Mouse (Mus musculus) embryonic facial prominence, embryonic 12.5 days (tissue): ENCODE measurements around the gene Stk35. TPM values are rescaled to one million over a fixed set of nuclear protein-coding genes. Genes with fewer than 3 reads are reported as not detected.
"Not testable (repeated sequence)": the region's sequence is repeated elsewhere in the genome, so short reads cannot be mapped to it uniquely, and the experiment has no call there.

Experiments used
- ATAC-seq: fragments of 200-750 bp; cut with Nextera tagmentation; 2 replicates; pipeline ENCODE4 v1.8.0; 2017; ENCODE audit not compliant: insufficient number of reproducible peaks, insufficient read depth, low FRiP score, low TSS enrichment
- H3K27ac ChIP-seq: fragments of 300-500 bp; sonication (generic); 2 replicates; pipeline ENCODE4 v1.5.1; 2016; ENCODE audit warnings: mild to moderate bottlenecking
- H3K27me3 ChIP-seq: fragments of 300-500 bp; sonication (generic); 2 replicates; pipeline ENCODE4 v1.6.1; 2016; ENCODE audit warnings: mild to moderate bottlenecking, moderate library complexity
- H3K36me3 ChIP-seq: fragments of 300-500 bp; sonication (generic); 2 replicates; pipeline ENCODE4 v1.6.1; 2016; ENCODE audit warnings: mild to moderate bottlenecking
- H3K4me1 ChIP-seq: fragments of 300-500 bp; sonication (generic); 2 replicates; pipeline ENCODE4 v1.6.1; 2016
- H3K4me2 ChIP-seq: fragments of 300-500 bp; sonication (generic); replicated peaks from 2 replicates; pipeline ENCODE4 v1.6.1; 2016; ENCODE audit warnings: mild to moderate bottlenecking, moderate library complexity
- H3K4me3 ChIP-seq: fragments of 300-500 bp; sonication (generic); 2 replicates; pipeline ENCODE4 v1.5.1; 2016; ENCODE audit warnings: mild to moderate bottlenecking
- H3K9ac ChIP-seq: fragments of 300-500 bp; sonication (generic); 2 replicates; pipeline ENCODE4 v1.6.1; 2016; ENCODE audit warnings: mild to moderate bottlenecking, moderate library complexity
- H3K9me3 ChIP-seq: fragments of 300-500 bp; sonication (generic); 2 replicates; pipeline ENCODE4 v1.6.1; 2016; ENCODE audit warnings: mild to moderate bottlenecking, moderate library complexity
- WGBS: fragments of 180-500 bp; shearing (Covaris S2); methylation state at CpG from one replicate; pipeline ENCODE4 v1.1.7; 2016; 5-methylcytosine and 5-hydroxymethylcytosine counted together
- polyA plus RNA-seq: library from polyadenylated mRNA; unstranded; fragments of >200 nt; fragmentation: Nextera tagmentation; extraction: Ambion mirVana; gene quantifications from 2 replicates; pipeline ENCODE4 v1.2.1, GENCODE M21; 2016

Stk35 gene
- polyA plus RNA-seq, 1 experiment from 2014 or later: 21.4 TPM

DNA sequence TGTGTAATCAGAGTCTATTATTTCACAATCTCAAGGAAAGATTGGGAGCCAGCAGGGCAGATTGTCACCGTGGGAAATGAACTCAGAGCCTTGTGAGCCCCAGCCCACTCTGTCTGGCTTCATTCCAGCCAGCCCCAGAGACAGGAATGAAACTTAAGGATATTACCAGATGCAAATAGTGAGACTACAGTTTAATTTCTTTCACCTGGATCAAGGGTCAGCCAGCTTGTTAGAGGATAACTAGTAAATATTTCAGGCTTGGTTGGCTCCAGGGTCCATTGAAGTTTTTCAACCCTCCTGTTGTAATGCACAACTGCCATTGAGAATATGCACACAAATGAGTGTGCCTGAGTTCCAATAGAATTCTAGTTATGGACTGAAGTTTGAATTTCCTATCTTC is 36.6 kb downstream of the Stk35 start:
- Histone ChIP-seq H3K27ac (no peak overlapping the region), H3K27me3 (no peaks in the 10 kb centered on the region), H3K4me2 (no peak overlapping the region), H3K4me1 (no peaks in the 10 kb centered on the region), H3K9ac (no peak overlapping the region), H3K9me3 (no peaks in the 10 kb centered on the region), H3K36me3 (no peaks in the 10 kb centered on the region), H3K4me3 (no peak overlapping the region)
- ATAC-seq: no peak
- 56% methylated on average over 1 of the region's 1 CpGs for WGBS

DNA sequence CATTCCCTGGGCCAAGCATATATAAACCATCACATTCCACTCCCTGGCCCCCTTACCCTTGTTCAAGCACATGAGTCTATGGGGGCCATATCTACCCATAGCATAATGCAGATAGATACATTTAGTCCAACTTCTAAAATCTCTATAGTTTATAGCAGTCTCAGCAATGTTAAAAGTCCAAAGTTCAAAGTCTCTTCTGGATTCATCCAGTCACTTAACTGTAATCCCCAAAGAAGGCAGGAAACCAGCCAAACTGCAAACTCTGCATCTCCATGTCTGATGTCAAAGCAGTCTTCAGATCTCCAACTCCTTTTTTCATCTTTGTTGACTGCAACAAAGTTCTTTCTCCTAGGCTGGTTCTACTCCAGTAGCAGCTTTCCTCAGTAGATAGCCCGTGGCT is 38.0 kb downstream of the Stk35 start:
- H3K4me1 ChIP-seq: no peaks in the 10 kb centered on the region
- no peaks in the 10 kb centered on the region for H3K36me3 ChIP-seq
- no peak overlapping the region for H3K4me2 ChIP-seq
- 87% methylated on average over 1 of the region's 1 CpGs for WGBS
- H3K4me3 ChIP-seq: no peak overlapping the region
- H3K9me3 ChIP-seq: no peaks in the 10 kb centered on the region
- no peak overlapping the region for H3K9ac ChIP-seq
- no peak overlapping the region for H3K27ac ChIP-seq
- no peak for ATAC-seq
- no peaks in the 10 kb centered on the region for H3K27me3 ChIP-seq

DNA sequence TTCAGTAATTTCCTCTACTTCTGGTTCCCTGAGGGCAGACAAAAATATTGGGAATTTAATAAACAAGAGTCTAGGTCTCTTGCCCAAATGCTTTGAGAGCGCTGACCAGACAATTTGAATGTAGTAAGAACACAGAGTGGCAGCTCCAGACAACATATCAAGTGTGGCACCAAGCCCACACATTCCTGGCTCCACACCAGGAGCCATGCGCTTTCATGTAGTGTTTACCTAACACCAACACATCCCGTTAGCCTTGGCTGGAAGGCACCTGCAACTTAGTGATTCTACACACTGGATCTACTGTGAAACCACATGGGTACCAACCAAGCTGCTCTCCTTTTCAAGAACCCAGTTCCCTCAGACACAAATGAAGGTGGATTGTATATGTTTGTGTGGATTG is 45.5 kb downstream of the Stk35 start:
- Histone ChIP-seq H3K27ac (no peak overlapping the region), H3K4me1 (no peaks in the 10 kb centered on the region), H3K36me3 (no peaks in the 10 kb centered on the region), H3K9me3 (no peaks in the 10 kb centered on the region), H3K4me2 (no peak overlapping the region), H3K9ac (no peak overlapping the region), H3K27me3 (no peaks in the 10 kb centered on the region), H3K4me3 (no peak overlapping the region)
- no peak for ATAC-seq
- WGBS: 86% methylated on average over 3 of the region's 3 CpGs

DNA sequence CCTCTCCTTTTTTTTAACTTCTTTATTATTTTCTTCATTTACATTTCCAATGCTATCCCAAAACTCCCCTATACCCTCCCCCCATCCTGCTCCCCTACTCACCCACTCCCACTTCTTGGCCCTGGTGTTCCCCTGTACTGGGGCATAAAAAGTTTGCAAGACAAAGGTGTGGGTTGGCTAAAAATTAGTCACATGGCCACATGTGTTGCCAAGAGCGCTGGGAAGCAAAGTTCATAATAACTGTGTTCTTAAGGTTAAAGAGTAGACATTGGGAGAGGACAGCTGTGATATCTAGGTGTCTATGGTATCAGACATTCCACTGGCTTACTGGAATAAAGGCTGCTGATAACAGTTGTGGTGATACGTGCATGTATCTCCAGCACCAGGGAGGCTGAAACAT is 46.2 kb downstream of the Stk35 start:
- Histone ChIP-seq H3K4me2 (no peak overlapping the region), H3K36me3 (no peaks in the 10 kb centered on the region), H3K4me1 (no peaks in the 10 kb centered on the region), H3K27ac (no peak overlapping the region), H3K4me3 (no peak overlapping the region), H3K27me3 (no peaks in the 10 kb centered on the region), H3K9me3 (no peaks in the 10 kb centered on the region), H3K9ac (no peak overlapping the region)
- no peak for ATAC-seq
- 84% methylated on average over 2 of the region's 2 CpGs for WGBS

DNA sequence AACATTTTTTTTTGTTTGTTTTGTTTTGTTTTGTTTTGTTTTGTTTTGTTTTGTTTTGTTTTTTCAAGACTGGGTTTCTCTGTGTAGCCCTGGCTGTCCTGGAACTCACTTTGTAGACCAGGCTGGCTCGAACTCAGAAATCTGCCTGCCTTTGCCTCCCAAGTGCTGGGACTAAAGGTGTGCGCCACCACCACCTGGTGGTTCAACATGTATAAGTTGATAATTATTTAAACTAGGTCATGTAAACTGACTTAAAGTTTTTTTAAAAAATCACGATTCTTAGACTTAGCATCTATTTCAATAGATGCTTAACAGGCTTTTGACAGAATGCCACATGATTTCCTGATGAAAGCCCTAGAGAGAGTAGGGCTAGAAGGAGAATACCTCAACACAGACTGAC is 48.8 kb downstream of the Stk35 start:
- H3K4me3 ChIP-seq, H3K27ac ChIP-seq, H3K27me3 ChIP-seq, ATAC-seq, H3K36me3 ChIP-seq, H3K9me3 ChIP-seq, H3K4me2 ChIP-seq, H3K4me1 ChIP-seq, H3K9ac ChIP-seq: not testable (repeated sequence)
- 81% methylated on average over 3 of the region's 3 CpGs for WGBS

DNA sequence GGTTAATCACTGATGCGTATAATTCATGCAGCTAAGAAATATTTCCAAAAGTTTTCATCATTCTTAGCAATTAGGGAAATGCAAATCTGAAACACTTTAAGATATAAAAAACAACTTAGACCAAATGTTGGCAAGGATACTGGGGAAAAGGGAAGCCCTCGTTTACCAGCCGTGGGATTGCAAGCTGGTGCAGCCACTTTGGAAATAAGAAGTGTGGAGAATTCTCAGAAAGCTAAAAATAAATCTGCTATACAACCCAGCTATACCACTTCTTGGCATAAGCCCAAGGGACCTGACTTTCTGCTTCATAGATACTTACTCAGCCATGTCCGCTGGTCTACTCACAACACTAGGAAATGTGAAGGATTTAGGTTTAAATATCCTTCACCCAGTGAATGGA is 51.2 kb downstream of the Stk35 start:
- ATAC-seq: no peak
- no peaks in the 10 kb centered on the region for H3K4me1 ChIP-seq
- no peaks in the 10 kb centered on the region for H3K9me3 ChIP-seq
- 90% methylated on average over 4 of the region's 4 CpGs for WGBS
- no peak overlapping the region for H3K4me2 ChIP-seq
- H3K36me3 ChIP-seq: no peaks in the 10 kb centered on the region
- H3K27me3 ChIP-seq: no peaks in the 10 kb centered on the region
- no peak overlapping the region for H3K4me3 ChIP-seq
- no peak overlapping the region for H3K27ac ChIP-seq
- no peak overlapping the region for H3K9ac ChIP-seq

DNA sequence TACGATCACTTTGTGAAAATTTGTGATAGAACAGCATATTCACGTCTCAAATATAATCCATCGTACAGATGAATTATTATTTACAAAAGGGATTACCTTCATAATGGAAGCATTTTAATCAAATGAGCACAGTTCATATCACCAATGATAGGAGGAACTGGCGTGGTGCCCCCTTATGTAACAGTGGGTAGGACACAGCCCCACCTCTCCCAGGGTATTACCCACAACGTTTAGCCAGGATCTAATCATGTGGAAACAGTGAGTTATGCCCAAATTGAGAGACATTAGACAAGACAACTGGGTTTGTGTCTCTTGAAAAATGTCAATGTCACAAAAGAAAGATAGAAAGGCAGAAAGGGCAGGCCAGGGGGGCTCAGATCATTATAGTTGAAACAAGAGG is 62.9 kb downstream of the Stk35 start:
- ATAC-seq: no peak
- H3K9ac ChIP-seq: no peak overlapping the region
- no peak overlapping the region for H3K4me2 ChIP-seq
- H3K27me3 ChIP-seq: no peaks in the 10 kb centered on the region
- WGBS: 83% methylated on average over 5 of the region's 5 CpGs
- no peaks in the 10 kb centered on the region for H3K36me3 ChIP-seq
- no peak overlapping the region for H3K4me3 ChIP-seq
- no peaks in the 10 kb centered on the region for H3K4me1 ChIP-seq
- no peaks in the 10 kb centered on the region for H3K9me3 ChIP-seq
- no peak overlapping the region for H3K27ac ChIP-seq

DNA sequence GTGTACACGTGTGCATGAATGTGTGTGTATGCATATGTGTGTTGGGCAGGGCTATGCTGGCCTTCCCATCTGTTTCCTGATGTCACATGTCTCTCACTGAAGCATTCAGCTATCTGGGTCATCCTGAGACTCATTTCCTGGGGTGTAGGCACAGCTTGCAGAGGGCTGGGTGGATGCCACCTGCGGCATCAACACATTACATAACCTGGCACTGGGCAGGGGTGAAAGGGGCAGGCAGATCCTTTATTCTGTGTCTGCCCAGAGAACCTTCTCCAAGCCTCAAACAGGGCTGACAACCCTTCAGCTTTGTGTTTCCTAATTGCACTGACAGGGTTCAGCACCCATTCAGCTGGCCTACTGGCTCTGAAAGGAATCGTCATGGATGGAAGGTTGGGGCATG is 64.6 kb downstream of the Stk35 start:
- no peak for ATAC-seq
- Histone ChIP-seq H3K27me3 (no peaks in the 10 kb centered on the region), H3K9me3 (no peaks in the 10 kb centered on the region), H3K4me2 (no peak overlapping the region), H3K27ac (no peak overlapping the region), H3K4me3 (no peak overlapping the region), H3K4me1 (no peaks in the 10 kb centered on the region), H3K9ac (no peak overlapping the region), H3K36me3 (no peaks in the 10 kb centered on the region)
- WGBS: 77% methylated on average over 3 of the region's 3 CpGs

DNA sequence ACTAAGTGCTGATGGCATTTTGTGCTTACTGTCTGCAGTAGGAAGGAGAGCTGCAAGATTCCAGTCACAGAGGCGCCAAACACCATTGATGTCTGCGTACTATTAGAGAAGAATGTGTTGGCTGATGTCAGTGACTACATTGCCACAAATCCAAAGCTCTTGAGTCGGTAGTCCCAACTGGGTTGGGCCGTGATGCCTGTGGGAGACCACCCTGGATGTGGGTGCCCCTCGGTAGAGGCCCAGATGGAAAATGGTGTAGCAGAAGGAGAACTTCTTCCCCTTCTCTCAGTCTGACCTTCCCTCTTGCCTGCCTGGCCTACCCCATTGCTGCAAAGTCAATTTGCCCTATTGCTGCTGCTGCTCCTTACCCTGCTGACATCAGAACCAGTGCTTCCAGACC is 68.8 kb downstream of the Stk35 start:
- WGBS: 91% methylated on average over 5 of the region's 5 CpGs
- H3K27me3 ChIP-seq: no peaks in the 10 kb centered on the region
- H3K4me1 ChIP-seq: no peaks in the 10 kb centered on the region
- H3K4me2 ChIP-seq: no peak overlapping the region
- H3K4me3 ChIP-seq: no peak overlapping the region
- ATAC-seq: no peak
- H3K9ac ChIP-seq: no peak overlapping the region
- no peaks in the 10 kb centered on the region for H3K9me3 ChIP-seq
- H3K36me3 ChIP-seq: no peaks in the 10 kb centered on the region
- no peak overlapping the region for H3K27ac ChIP-seq

DNA sequence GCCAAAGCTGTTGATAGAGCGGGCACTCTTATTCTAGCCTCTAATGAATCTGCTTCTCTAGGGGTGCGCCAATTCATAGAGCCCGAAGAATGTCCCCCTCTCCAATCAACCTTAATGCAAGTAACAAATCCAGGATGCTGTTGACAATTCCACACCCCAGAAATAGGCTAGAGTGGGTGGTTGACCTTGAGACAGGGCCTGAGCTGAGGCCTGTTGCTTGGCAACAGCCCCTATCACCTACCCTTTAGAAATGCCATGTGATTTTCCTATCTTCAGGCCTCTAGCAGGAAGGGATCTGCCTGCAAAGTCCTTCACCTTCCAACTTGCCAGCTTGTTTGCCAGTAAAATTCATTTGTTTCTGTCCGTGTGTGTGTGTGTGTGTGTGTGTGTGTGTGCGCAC is 70.9 kb downstream of the Stk35 start:
- Histone ChIP-seq H3K4me3 (no peak overlapping the region), H3K36me3 (no peaks in the 10 kb centered on the region), H3K4me1 (no peaks in the 10 kb centered on the region), H3K27me3 (no peaks in the 10 kb centered on the region), H3K9me3 (no peaks in the 10 kb centered on the region), H3K27ac (no peak overlapping the region), H3K9ac (no peak overlapping the region), H3K4me2 (no peak overlapping the region)
- ATAC-seq: no peak
- WGBS: 89% methylated on average over 5 of the region's 5 CpGs

DNA sequence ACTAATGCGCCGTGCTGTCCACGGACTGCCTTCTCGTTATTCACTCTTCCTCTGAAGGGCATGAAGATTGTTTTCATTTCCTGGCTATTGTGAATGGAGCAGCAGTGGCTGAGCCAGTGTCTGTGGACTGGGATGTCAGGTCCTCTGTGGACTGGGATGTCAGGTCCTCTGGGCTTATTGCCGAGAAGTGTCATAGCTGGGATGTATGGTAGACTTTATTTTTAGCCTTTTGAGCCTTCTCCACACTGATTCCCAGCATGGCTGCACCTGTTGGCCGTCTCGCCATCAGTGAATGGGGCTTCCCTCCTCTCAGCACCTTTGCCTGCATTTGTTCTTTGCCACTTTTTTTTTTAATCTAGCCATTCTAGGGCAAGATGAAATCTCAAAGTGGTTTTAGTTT is 71.8 kb downstream of the Stk35 start:
- Histone ChIP-seq H3K27ac (no peak overlapping the region), H3K9ac (no peak overlapping the region), H3K27me3 (no peaks in the 10 kb centered on the region), H3K36me3 (no peaks in the 10 kb centered on the region), H3K4me2 (no peak overlapping the region), H3K4me1 (no peaks in the 10 kb centered on the region), H3K4me3 (no peak overlapping the region), H3K9me3 (no peaks in the 10 kb centered on the region)
- no peak for ATAC-seq
- 82% methylated on average over 7 of the region's 7 CpGs for WGBS

DNA sequence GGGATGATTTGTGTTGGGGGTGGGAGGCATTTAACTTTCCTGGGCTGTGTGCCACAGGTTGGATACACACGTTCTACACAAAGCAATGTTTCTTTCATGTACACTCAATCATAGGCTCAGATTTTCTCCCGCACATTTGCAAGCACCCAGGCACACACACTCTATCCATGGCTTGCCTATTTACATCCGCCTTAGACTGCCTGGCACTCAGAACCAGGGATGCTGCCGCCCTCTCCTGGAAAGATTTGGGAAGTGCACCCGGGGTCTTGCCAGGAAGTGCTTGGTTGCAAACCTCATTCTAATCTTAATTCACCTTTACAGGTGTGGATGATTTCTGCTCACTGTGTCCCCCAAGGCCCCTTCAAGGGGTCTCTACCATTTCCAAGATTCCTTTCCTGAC is 73.2 kb downstream of the Stk35 start:
- 5% methylated on average over 5 of the region's 5 CpGs for WGBS
- Histone ChIP-seq H3K9ac (no peak overlapping the region), H3K27me3 (no peaks in the 10 kb centered on the region), H3K4me3 (no peak overlapping the region), H3K36me3 (no peaks in the 10 kb centered on the region), H3K4me2 (no peak overlapping the region), H3K9me3 (no peaks in the 10 kb centered on the region), H3K4me1 (no peaks in the 10 kb centered on the region), H3K27ac (no peak overlapping the region)
- ATAC-seq: no peak

DNA sequence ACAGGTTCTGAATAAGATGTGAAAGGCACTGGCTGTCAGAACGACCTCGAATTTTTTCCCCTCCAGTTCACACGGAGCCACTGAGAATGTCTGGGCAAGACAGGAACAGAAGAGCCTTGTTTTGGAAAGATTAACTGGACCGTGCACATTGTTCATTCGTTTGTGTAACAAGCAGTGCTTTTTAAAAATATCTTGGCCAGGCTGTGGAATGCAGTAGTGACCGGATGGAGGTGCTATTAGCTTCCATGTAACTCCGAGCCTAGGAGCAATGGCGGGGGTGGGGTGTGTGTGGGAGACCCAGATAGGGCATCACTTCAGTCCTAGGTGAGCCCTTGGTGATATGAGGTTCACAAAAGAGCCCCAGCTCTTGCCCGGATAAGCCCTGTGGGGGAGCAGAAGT is 73.8 kb downstream of the Stk35 start:
- H3K36me3 ChIP-seq: no peaks in the 10 kb centered on the region
- no peak overlapping the region for H3K4me3 ChIP-seq
- H3K27ac ChIP-seq: no peak overlapping the region
- H3K4me1 ChIP-seq: no peaks in the 10 kb centered on the region
- WGBS: 63% methylated on average over 9 of the region's 9 CpGs
- no peak for ATAC-seq
- H3K4me2 ChIP-seq: no peak overlapping the region
- no peaks in the 10 kb centered on the region for H3K9me3 ChIP-seq
- no peak overlapping the region for H3K9ac ChIP-seq
- H3K27me3 ChIP-seq: no peaks in the 10 kb centered on the region
